11 mouse cellular contexts compared by ENCODE assay signal in the genomic region with DNA sequence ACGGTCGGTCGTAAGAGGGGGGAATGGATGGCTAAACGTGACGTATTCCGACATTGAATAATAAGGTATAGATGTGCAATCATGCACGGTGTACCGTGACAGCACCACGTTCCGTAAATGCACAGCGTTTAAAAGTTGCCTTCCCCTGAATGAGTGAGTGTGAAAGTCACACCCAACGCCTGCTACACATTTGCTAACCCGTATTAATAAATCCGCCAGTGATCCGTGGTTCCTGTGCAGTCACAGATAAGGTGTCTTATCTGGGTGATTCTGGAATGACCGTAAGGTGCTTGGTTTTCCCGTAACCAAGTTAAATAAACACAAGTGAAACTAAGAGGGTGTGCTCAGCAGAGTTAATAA. TPM values are rescaled to one million over a fixed set of nuclear protein-coding genes. Genes with fewer than 3 reads are reported as not detected.
DNase-seq lines count a peak whose midpoint lies in the region; ATAC-seq lines count a peak whose summit lies in the region.
"Had no signal": no experiment of that assay in that cellular context is flagged by ENCODE, and none has a peak within 500 bp of the region (broad histone marks: within the 10 kb centered on the region; RNA-seq: fewer than 3 reads in every experiment).

No protein-coding gene starts in this region.

- peaks cover 18% of the 10 kb centered on the region for H3K4me1 ChIP-seq in megakaryocyte, embryonic 14.5 days
- H3K4me1 ChIP-seq in intestine, embryonic 16.5 days (ENCODE audit: control insufficient read depth, insufficient read depth, low read length): no peaks in the 10 kb centered on the region
- H3K4me1 ChIP-seq: embryonic facial prominence, embryonic 12.5 days; forebrain, embryonic 13.5 days had no signal

- H3K36me3 ChIP-seq in megakaryocyte, embryonic 14.5 days (replicated peaks; ENCODE audit: low read length): no peaks in the 10 kb centered on the region
- H3K36me3 ChIP-seq in intestine, embryonic 16.5 days (ENCODE audit: control insufficient read depth, insufficient read depth, low read length): no peaks in the 10 kb centered on the region
- H3K36me3 ChIP-seq: embryonic facial prominence, embryonic 12.5 days had no signal

- H3K27ac ChIP-seq in intestine, embryonic 16.5 days (ENCODE audit: low read length): no peak overlapping the region
- H3K27ac ChIP-seq: embryonic facial prominence, embryonic 12.5 days; forebrain, embryonic 13.5 days had no signal

- peaks cover 2% of the 10 kb centered on the region; the same call in 1 of the 2 replicates for H3K9me3 ChIP-seq in megakaryocyte, embryonic 14.5 days
- H3K9me3 ChIP-seq in intestine, embryonic 16.5 days (ENCODE audit: control insufficient read depth, low read length): no peaks in the 10 kb centered on the region
- H3K9me3 ChIP-seq: embryonic facial prominence, embryonic 12.5 days; forebrain, embryonic 13.5 days had no signal

- DNase-seq in c-Kit-positive CD71-positive TER-119-positive erythroid progenitor cells, embryonic 14.5 days (ENCODE audit: low spot score): peak; percentile 42
- DNase-seq in layer of hippocampus, adult 8-10 months (ENCODE audit: low spot score in 2 of 2): no peak
- no peak for DNase-seq in MN1 (ENCODE audit: low spot score)

- WGBS in intestine, embryonic 16.5 days: 46% methylated on average over 17 of the region's 17 CpGs

- H3K4me2 ChIP-seq in intestine, embryonic 16.5 days (ENCODE audit: low read depth, low read length): no peak overlapping the region
- H3K4me2 ChIP-seq: embryonic facial prominence, embryonic 12.5 days; forebrain, embryonic 13.5 days had no signal

- H3K27me3 ChIP-seq in megakaryocyte, embryonic 14.5 days (replicated peaks): peaks cover 7% of the 10 kb centered on the region
- H3K27me3 ChIP-seq in intestine, embryonic 16.5 days (replicated peaks; ENCODE audit: control insufficient read depth, insufficient read depth, low read length): no peaks in the 10 kb centered on the region
- H3K27me3 ChIP-seq: forebrain, embryonic 13.5 days had no signal

- no peak for ATAC-seq in megakaryocyte, adult 5-6 weeks (ENCODE audit: poor library complexity, severe bottlenecking)
- ATAC-seq in intestine, embryonic 16.5 days: peak; percentile 41
- peak; percentile 56 for ATAC-seq in megakaryocyte progenitor cell, adult 5-6 weeks (replicated peaks; ENCODE audit: poor library complexity)

- no peak overlapping the region for H3K9ac ChIP-seq in intestine, embryonic 16.5 days (ENCODE audit: low read depth, low read length)
- H3K9ac ChIP-seq: embryonic facial prominence, embryonic 12.5 days; forebrain, embryonic 13.5 days had no signal

- peak overlapping the region; percentile 81 for H3K4me3 ChIP-seq in megakaryocyte, embryonic 14.5 days (replicated peaks)
- H3K4me3 ChIP-seq in intestine, embryonic 16.5 days (ENCODE audit: low read length): no peak overlapping the region
- H3K4me3 ChIP-seq: embryonic facial prominence, embryonic 12.5 days; forebrain, embryonic 13.5 days had no signal

RNA-seq across cellular contexts. Expression of a gene that starts 19.4 kb away (rescaled TPM):
- not detected in 2 replicates for polyA plus RNA-seq in megakaryocyte, embryonic 14.5 days (2012; ENCODE audit: insufficient read depth, low replicate concordance)
- total RNA-seq in megakaryocyte, adult 5-6 weeks (2015): not detected in 2 replicates
- 0.29 TPM in 1 of 2 replicates, not detected in the other for total RNA-seq in megakaryocyte, adult 5-6 weeks (2017)
- polyA plus RNA-seq in intestine, embryonic 16.5 days (2015; fragmentation: Nextera tagmentation; extraction: Ambion mirVana): 21.1 and 23.1 TPM in 2 replicates
- total RNA-seq in megakaryocyte progenitor cell, adult 5-6 weeks (2015): 0.10 TPM in 1 of 2 replicates, not detected in the other
- total RNA-seq in megakaryocyte progenitor cell, adult 5-6 weeks (2017): 0.14 TPM in 1 of 2 replicates, not detected in the other
- 10 to 100 TPM; 33.3 to 41.9 (median 35.4) TPM for total RNA-seq in layer of hippocampus, adult 8-10 months (2022)
- total RNA-seq: gastrocnemius, adult 8-10 months; hematopoietic stem cell, adult 5-6 weeks had no signal

Comparison
In these comparisons a context has a peak if more than half of its experiments do, and no peak if none do; other contexts are left out.
1. RNA of a gene that starts 19.4 kb away (total RNA-seq): 33.3 to 41.9 TPM in layer of hippocampus, adult 8-10 months; 0.29 TPM in megakaryocyte, adult 5-6 weeks and 0.10 to 0.14 TPM in megakaryocyte progenitor cell, adult 5-6 weeks; every median in the first group is over 10 times any median in the second.